Mouse (Mus musculus) MEL (cell line): ENCODE results near the gene Ripk3. TPM values are rescaled to one million over a fixed set of nuclear protein-coding genes. Genes with fewer than 3 reads are reported as not detected.

Source experiments
- DNase-seq: peaks from one replicate; pipeline ENCODE4 v3.0.0; 2011; ENCODE audit warnings: low read depth, low spot score
- H3K27ac ChIP-seq: 2 replicates; pipeline ENCODE4 v1.5.1; 2012; ENCODE audit warnings: low read depth, mild to moderate bottlenecking, control low read depth, low read length, moderate library complexity; ENCODE audit not compliant: control insufficient read depth
- H3K27me3 ChIP-seq, 2 experiments: fragments of 150-350 bp in 1 of 2; sonication (generic) in 1 of 2; 2 replicates each; pipeline ENCODE4 v1.6.1; 2012; ENCODE audit warnings: low read length in 2 of 2, mild to moderate bottlenecking in 2 of 2, improper control_type of control experiment in 1 of 2, moderate library complexity in 1 of 2; ENCODE audit not compliant: insufficient read depth in 2 of 2, control insufficient read depth in 1 of 2
- H3K36me3 ChIP-seq, 2 experiments: 2 replicates each; pipeline ENCODE4 v1.6.1; 2012 to 2014; ENCODE audit warnings: low read length in 2 of 2, improper control_type of control experiment in 1 of 2, inconsistent platforms in 1 of 2, mild to moderate bottlenecking in 1 of 2; ENCODE audit not compliant: insufficient read depth in 2 of 2, control insufficient read depth in 1 of 2
- H3K4me1 ChIP-seq, 2 experiments: fragments of 150-350 bp in 1 of 2; sonication (generic) in 1 of 2; 2 replicates each; pipeline ENCODE4 v1.6.1; 2012; ENCODE audit warnings: low read length in 2 of 2, improper control_type of control experiment in 1 of 2, mild to moderate bottlenecking in 1 of 2; ENCODE audit not compliant: insufficient read depth in 2 of 2, control insufficient read depth in 1 of 2
- H3K4me3 ChIP-seq, 2 experiments: fragments of 150-350 bp in 1 of 2; sonication (generic) in 1 of 2; 2 replicates each; pipeline ENCODE4 v1.5.1; 2012; ENCODE audit warnings: low read depth in 2 of 2, low read length in 2 of 2, mild to moderate bottlenecking in 2 of 2, moderate library complexity in 2 of 2, control low read depth in 1 of 2, improper control_type of control experiment in 1 of 2; ENCODE audit not compliant: control insufficient read depth in 1 of 2, insufficient read depth in 1 of 2
- H3K79me2 ChIP-seq: 2 replicates; pipeline ENCODE4 v1.6.1; 2012; ENCODE audit warnings: mild to moderate bottlenecking, low read length, moderate library complexity; ENCODE audit not compliant: control insufficient read depth, poor library complexity, insufficient read depth
- H3K9ac ChIP-seq: 2 replicates; pipeline ENCODE4 v1.6.1; 2012; ENCODE audit warnings: low read depth, mild to moderate bottlenecking, control low read depth, low read length, moderate library complexity; ENCODE audit not compliant: control insufficient read depth, poor library complexity, severe bottlenecking
- H3K9me3 ChIP-seq: fragments of 150-350 bp; sonication (generic); replicated peaks from 2 replicates; pipeline ENCODE4 v1.6.1; 2012; ENCODE audit warnings: mild to moderate bottlenecking, low read length, improper control_type of control experiment, moderate library complexity; ENCODE audit not compliant: insufficient read depth
- BHLHE40 ChIP-seq: IDR thresholded peaks from 2 replicates; pipeline ENCODE4 v1.6.1; 2012; ENCODE audit warnings: low read depth, mild to moderate bottlenecking, inconsistent platforms, low read length, improper control_type of control experiment, borderline replicate concordance
- E2F4 ChIP-seq: IDR thresholded peaks from 2 replicates; pipeline ENCODE4 v1.6.1; 2011; ENCODE audit warnings: low read depth, low read length, improper control_type of control experiment, borderline replicate concordance
- ELF1 ChIP-seq: IDR thresholded peaks from 2 replicates; pipeline ENCODE4 v1.6.1; 2014; ENCODE audit warnings: low read depth, mild to moderate bottlenecking, inconsistent platforms, low read length, improper control_type of control experiment, moderate library complexity
- ETS1 ChIP-seq: IDR thresholded peaks from 2 replicates; pipeline ENCODE4 v1.6.1; 2012; ENCODE audit warnings: low read depth, mild to moderate bottlenecking, inconsistent platforms, low read length, improper control_type of control experiment, moderate library complexity
- GATA1 ChIP-seq: IDR thresholded peaks from 2 replicates; pipeline ENCODE4 v1.6.1; 2011; ENCODE audit warnings: low read depth, low read length, improper control_type of control experiment
- HCFC1 ChIP-seq: IDR thresholded peaks from 2 replicates; pipeline ENCODE4 v1.6.1; 2012; ENCODE audit warnings: low read depth, mild to moderate bottlenecking, inconsistent platforms, low read length, improper control_type of control experiment, moderate library complexity
- MAX ChIP-seq: IDR thresholded peaks from 2 replicates; pipeline ENCODE4 v1.6.1; 2011; ENCODE audit warnings: low read length, improper control_type of control experiment
- MAZ ChIP-seq: IDR thresholded peaks from 2 replicates; pipeline ENCODE4 v1.6.1; 2012; ENCODE audit warnings: low read depth, mild to moderate bottlenecking, inconsistent platforms, low read length, improper control_type of control experiment
- MEF2A ChIP-seq: IDR thresholded peaks from 2 replicates; pipeline ENCODE4 v1.6.1; 2014; ENCODE audit warnings: low read depth, mild to moderate bottlenecking, inconsistent platforms, low read length, improper control_type of control experiment; ENCODE audit not compliant: poor library complexity, insufficient replicate concordance, severe bottlenecking; ENCODE audit errors: extremely low read depth
- MYC ChIP-seq: IDR thresholded peaks from 2 replicates; pipeline ENCODE4 v1.6.1; 2011; ENCODE audit warnings: low read depth, mild to moderate bottlenecking, low read length, improper control_type of control experiment, moderate library complexity
- POLR2AphosphoS2 ChIP-seq: IDR thresholded peaks from 2 replicates; pipeline ENCODE4 v1.6.1; 2011; ENCODE audit warnings: low read length, improper control_type of control experiment
- RAD21 ChIP-seq: IDR thresholded peaks from 2 replicates; pipeline ENCODE4 v1.6.1; 2011; ENCODE audit warnings: mild to moderate bottlenecking, low read depth, low read length, improper control_type of control experiment
- RCOR1 ChIP-seq: IDR thresholded peaks from 2 replicates; pipeline ENCODE4 v1.6.1; 2012; ENCODE audit warnings: low read depth, mild to moderate bottlenecking, inconsistent platforms, low read length, improper control_type of control experiment
- SIN3A ChIP-seq: IDR thresholded peaks from 2 replicates; pipeline ENCODE4 v1.6.1; 2012; ENCODE audit warnings: low read length, improper control_type of control experiment, inconsistent platforms
- TAL1 ChIP-seq: IDR thresholded peaks from 2 replicates; pipeline ENCODE4 v1.6.1; 2012; ENCODE audit warnings: mild to moderate bottlenecking, inconsistent platforms, low read length, moderate library complexity, mixed read lengths
- TCF12 ChIP-seq: IDR thresholded peaks from 2 replicates; pipeline ENCODE4 v1.6.1; 2014; ENCODE audit warnings: low read depth, mild to moderate bottlenecking, inconsistent platforms, low read length, improper control_type of control experiment, moderate library complexity
- USF2 ChIP-seq, 2 experiments: IDR thresholded peaks; 2 replicates each; pipeline ENCODE4 v1.6.1; 2011 to 2012; ENCODE audit warnings: improper control_type of control experiment in 2 of 2, low read length in 2 of 2, borderline replicate concordance in 1 of 2, inconsistent platforms in 1 of 2, low read depth in 1 of 2, mild to moderate bottlenecking in 1 of 2; ENCODE audit not compliant: insufficient read depth in 1 of 2
- ZMIZ1 ChIP-seq: IDR thresholded peaks from 2 replicates; pipeline ENCODE4 v1.6.1; 2012; ENCODE audit warnings: low read depth, mild to moderate bottlenecking, inconsistent platforms, low read length, improper control_type of control experiment, moderate library complexity
- polyA plus RNA-seq, 2 experiments: library from polyadenylated mRNA; stranded (reverse) in 1 of 2; unstranded in 1 of 2; fragments of >175 nt in 1 of 2; fragments of >200 nt in 1 of 2; gene quantifications; 2 replicates each; pipeline versions ENCODE4 v1.2.1 to v1.2.4; 2012; ENCODE audit warnings: low replicate concordance in 2 of 2, low read depth in 1 of 2; ENCODE audit not compliant: insufficient read length in 2 of 2, insufficient read depth in 1 of 2, missing spikeins in 1 of 2
- total RNA-seq: library from RNA; depleted of rRNA; stranded (reverse); fragments of 300-350 nt; gene quantifications from 2 replicates; pipeline ENCODE4 v1.2.3, GENCODE M21; 2012

Ripk3 gene
- total and polyA plus RNA-seq, 3 experiments, result 67.1 to 124 (median 123) TPM

- Histone ChIP-seq H3K4me1 (peaks cover 2 to 13% of the 10 kb centered on the region in 2 experiments), H3K9me3 (no peaks in the 10 kb centered on the region), H3K9ac (no peak overlapping the region), H3K27ac (no peak overlapping the region), H3K4me3 (no peak overlapping the region), H3K79me2 (no peaks in the 10 kb centered on the region), H3K36me3 (peaks cover 0 to 12% of the 10 kb centered on the region in 2 experiments; a peak in 2 of 4 replicates), H3K27me3 (no peaks in the 10 kb centered on the region)
- peak; percentile 51 for DNase-seq
- peak; percentile 49; the same call in 1 of the 2 replicates for TF ChIP-seq RCOR1
- no peak for TF ChIP-seq BHLHE40
- TF ChIP-seq SIN3A, result peak; percentile 14; the same call in 1 of the 2 replicates
- TF ChIP-seq USF2 (IDR thresholded peaks at IDR 0.05; ENCODE audit: borderline replicate concordance in 1 of 2, insufficient read depth in 1 of 2, low read depth in 1 of 2, low read length in 2 of 2), result no peak
- no peak for TF ChIP-seq GATA1
- TF ChIP-seq TAL1, result no peak
Measured at GRCm38 (mm10) chr14:55793946-55794345, 5.3 kb upstream of the Ripk3 start.

- DNase-seq, result no peak
- Histone ChIP-seq H3K27me3 (no peaks in the 10 kb centered on the region), H3K79me2 (no peaks in the 10 kb centered on the region; the same call in 1 of the 2 replicates), H3K4me3 (no peak overlapping the region), H3K27ac (no peak overlapping the region), H3K9ac (no peak overlapping the region), H3K4me1 (peaks cover 2 to 13% of the 10 kb centered on the region in 2 experiments), H3K9me3 (no peaks in the 10 kb centered on the region), H3K36me3 (peaks cover 0 to 12% of the 10 kb centered on the region in 2 experiments; a peak in 2 of 4 replicates)
- TF ChIP-seq MAZ (no peak), HCFC1 (no peak), USF2 (IDR thresholded peaks at IDR 0.05; ENCODE audit: borderline replicate concordance in 1 of 2, insufficient read depth in 1 of 2, low read depth in 1 of 2, low read length in 2 of 2) (no peak), MYC (no peak), SIN3A (no peak), ELF1 (no peak), TCF12 (no peak), POLR2AphosphoS2 (no peak), E2F4 (no peak), MAX (no peak), ETS1 (no peak), MEF2A (no peak), ZMIZ1 (no peak), RAD21 (no peak)
Measured at GRCm38 (mm10) chr14:55793461-55793860, 4.8 kb upstream of the Ripk3 start.
